Mouse (Mus musculus) spleen, postnatal 36 days (tissue): ENCODE results near the gene Sf1.
A peak's percentile ranks its signal among the peaks of the same experiment; 100 is the strongest.

Source experiments
- DNase-seq, 2 experiments: peaks; one replicate each; pipeline ENCODE4 v3.0.0; 2022; ENCODE audit warnings: low spot score in 2 of 2, mixed read lengths in 1 of 2

Sf1 gene

DNA sequence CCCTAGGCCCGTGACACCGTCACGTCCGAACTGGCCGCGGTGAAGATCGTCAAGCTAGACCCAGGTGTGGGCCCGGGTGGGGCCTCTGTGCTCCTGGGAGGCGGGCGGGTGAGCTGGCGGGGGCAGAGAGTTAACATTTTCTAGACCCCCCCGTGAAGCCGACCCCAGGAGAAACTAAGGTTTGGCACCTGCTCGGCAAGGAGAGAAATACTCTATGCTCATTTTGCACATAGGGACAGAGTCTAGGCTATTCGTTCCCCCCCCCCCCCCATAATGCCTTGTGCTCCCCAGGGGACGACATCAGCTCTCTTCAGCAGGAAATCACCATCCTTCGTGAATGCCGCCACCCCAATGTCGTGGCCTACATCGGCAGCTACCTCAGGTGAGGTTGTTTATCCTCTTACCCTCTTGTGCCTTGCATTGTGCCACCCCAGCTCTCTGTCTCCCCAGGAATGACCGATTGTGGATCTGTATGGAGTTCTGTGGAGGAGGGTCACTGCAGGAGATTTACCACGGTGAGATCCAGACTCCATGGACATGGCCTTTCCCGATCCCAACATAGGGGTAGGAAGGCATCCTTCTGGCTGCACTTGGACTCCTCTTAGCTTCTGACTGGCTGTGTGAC is 21.9 kb upstream of the Sf1 start:
- DNase-seq, result peak; percentile 48 to 65

DNA sequence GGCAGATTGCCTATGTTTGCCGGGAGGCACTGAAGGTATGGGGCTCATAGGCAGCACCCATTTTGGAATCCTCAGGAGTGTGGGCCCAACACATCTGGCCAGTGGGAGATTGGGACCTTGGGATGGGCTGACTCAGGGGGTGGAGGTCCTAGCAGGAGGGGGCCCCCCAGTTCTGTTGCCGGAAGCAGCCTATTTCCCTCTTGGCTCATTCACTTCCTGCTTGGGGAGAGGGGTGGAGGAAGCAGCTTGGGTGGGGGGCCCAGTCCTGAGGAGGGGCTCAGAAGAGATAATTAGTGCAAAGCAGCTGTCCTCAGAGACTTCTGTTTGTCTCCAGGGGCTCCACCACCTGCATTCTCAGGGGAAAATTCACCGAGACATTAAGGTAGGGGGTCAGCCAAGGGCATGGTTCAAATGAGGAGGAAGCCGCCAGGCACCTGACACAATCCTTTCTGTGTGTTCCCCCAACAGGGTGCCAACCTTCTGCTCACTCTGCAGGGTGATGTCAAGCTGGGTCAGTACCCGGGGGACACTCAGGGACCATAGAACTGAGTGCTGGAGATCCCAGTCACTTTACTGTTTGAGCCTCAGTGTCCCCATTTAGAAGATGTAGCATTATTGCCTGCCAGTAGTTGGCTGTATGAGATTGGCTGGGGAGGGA is 21.1 kb upstream of the Sf1 start:
- peak; percentile 48 to 62 for DNase-seq

DNA sequence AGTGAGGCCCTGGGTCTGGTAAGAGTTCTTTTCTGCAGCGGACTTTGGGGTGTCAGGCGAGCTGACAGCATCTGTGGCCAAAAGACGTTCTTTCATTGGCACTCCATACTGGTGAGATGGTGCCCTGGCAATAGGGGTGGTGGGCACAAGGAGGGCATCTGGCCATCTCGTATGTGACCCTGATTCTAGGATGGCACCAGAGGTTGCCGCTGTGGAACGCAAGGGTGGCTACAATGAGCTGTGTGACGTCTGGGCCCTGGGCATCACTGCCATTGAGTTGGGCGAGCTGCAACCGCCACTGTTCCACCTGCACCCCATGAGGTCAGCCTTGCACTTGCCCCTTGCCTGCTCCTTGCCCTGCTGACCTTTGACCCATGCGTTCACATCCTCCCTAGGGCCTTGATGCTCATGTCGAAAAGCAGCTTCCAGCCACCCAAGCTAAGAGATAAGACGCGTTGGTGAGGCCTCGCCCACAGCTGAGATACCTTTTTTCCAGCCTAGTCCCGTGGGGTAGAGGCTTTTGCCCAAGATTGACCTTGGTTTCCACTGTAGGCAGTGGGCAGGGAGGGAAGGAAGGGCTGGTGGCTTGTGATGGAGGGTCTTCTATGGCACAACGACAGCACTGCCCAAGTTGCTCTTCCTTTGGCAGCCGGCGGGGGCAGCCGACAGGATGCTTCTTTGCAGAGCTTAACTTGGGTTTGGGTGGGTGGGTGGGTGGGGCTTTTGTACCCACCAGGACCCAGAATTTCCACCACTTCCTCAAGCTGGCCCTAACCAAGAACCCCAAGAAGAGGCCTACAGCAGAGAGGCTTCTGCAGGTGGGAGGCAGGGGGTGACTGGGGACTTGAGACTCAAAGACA is 20.2 kb upstream of the Sf1 start:
- DNase-seq, result no peak

DNA sequence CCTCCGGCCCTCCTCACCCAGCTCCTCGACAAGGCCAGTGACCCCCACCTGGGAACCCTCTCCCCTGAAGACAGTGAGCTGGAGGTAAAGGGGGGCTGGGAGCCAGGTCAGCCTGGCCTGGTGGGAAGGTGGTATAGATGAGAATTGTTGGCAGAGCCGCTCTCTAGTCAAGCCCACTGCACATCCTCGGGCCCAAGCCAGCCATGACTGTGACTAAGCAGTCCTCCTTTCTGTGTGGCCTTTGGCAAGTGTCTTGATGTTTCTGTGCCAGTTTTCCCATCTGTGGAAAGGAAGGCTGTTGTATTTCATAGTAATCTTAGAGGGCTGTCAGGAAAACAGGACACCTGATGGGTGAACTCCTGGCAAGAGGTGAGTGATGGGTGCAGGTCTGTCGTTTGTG is 19.5 kb upstream of the Sf1 start:
- DNase-seq, result no peak

DNA sequence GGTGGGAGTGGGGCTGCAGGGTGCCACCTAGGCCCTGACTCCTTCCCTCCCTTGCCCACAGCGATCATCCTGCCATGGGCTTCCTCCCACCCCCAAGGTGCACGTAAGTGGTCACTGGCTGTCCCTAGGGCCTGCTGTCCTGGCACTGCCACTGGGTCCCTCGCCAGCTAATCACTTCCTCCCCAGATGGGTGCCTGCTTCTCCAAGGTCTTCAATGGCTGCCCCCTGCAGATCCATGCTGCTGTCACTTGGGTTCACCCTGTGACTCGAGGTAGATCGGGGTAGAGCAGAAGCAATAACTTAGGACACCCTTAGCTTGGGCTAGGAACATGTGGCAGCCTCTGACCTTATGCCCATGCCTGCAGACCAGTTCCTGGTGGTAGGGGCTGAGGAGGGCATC is 17.5 kb upstream of the Sf1 start:
- no peak for DNase-seq

DNA sequence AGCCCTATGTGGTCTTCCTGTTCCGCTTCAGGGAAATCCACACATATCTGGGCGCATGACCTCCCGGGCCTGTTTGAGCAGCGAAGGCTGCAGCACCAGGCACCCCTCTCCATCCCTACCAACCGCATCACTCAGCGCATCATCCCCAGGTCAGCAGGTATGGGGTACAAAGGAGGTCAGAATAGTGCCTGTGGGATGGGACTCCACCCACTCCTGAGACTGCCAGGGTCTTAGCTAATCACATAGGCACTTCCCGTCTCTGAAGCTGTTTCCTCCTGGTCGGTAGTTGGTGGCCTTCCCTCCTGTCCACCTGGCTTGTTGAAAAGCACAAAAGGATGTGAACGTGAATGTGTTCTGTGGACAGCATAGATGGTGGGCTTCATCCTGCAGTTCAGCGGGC is 16.8 kb upstream of the Sf1 start:
- DNase-seq, result no peak

DNA sequence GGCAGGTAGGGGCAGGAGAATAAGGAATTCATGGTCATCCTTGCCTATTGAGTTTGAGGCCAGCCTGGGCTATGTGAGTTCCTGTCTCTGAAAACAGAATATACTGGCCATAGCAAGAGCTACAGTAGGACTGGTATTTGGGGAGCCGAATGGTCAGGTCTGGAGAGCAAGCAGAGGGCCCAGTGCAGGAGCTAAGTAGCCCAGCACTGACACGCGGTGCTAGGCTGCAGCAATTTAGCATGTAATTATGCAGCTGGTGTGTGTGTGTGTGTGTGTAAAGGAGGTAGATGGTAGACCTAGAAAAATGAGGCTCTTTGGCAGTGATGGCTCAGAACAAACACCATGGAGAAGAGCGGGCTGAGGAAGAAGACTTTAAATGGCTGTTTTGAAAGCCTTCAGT is 15.9 kb upstream of the Sf1 start:
- no peak for DNase-seq

DNA sequence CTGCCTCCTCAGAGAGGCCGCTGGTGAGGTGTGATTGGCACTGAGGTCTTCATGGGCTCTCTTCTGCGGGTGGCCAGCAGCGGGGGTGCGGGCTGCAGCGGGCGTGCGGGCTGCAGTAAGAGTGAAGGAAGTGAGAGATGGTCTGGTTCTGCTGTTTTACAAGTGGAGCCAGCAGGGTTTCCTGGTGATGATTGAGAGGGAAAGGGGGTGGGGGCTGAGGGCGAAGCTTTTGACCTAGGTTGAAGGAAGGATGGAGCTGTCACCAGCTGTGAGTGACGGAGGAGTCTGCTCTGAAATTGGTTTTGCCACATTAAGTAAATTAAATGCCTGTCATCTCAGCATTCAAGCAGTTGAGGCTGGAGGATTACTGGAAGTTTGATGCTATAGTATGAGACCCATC is 14.8 kb upstream of the Sf1 start:
- no peak for DNase-seq

DNA sequence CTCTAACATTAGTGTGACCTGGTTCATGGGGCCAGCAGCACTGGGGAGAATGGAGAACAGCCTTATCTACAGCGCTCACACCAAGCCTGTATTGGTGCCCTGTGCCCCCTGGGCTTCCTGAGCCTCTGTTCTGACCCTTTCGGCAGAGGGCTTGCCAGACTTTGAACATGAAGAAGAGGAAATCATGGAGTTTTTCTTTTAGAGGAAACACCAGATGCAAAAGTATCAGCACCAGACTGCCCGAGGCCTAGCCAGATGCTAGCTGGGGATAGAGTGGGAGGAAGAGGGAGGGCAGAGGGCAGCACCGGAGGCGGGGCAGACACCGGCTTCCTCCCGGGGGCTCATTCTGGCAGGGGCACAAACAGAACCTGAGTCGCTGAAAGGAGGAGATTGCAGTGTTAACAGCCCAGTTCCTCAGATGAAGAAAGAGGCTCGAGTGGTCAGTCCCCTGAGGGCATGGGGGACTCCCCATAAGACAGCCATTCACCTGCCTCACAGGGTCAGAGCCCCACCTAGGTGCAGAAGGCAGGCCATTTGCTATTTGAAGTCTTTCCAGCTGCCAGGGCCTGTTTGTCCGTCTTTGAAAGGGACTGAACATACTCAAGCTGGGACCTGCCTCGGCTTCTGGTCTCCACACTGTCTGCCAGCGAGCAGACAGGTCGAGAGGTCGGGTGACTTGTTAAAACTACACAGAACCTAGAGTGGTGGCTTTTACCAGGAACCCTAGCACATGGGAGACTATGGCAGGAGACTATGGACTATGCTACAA is 14.1 kb upstream of the Sf1 start:
- no peak for DNase-seq

DNA sequence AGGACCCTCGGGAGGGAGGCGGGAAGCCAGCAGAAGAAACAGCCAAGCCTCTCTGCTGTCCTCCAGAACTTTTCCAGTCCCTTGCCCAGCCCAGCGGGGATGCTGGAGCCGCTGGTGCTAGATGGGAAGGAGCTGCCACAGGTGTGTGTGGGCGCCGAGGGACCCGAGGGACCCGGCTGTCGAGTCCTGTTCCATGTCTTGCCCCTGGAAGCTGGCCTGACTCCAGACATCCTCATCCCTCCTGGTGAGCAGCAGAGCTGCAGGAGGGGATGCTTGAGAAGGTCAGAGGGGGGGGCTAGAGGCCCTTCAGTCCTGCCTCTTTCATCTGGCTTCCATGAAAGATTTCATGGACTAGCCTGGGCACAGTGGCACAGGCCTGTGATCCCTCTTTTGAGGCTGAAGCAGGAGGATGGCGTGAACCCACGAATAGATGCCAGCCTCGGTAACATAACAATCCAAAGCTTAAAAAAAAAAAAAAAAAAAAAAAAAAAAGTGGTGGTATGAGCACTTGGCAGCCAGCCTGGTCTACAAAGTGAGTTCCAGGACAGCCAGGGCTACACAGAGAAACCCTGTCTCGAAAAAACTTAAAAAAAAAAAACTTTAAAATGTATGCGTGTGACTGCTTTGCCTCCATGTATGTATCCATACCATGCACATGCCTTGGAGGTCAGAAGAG is 11.9 kb upstream of the Sf1 start:
- no peak for DNase-seq

DNA sequence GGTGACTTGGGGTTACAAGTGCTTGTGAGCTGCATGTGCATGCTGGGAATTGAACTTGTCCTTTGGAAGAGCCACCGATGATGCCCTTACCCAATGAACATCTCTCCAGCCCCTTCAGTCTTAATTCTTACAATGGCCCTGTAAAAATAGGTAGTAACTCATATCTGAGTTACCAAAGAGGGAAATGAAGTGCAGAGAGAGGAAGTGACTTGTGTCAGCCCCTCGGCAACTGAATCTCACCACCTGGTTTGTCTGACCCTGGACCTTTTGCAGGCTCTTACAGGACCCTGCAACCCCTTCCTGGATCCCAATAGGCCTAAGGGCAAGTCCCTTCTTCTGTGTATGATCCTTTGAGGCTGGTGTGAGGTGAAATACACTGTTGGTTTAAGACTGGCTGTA is 11.4 kb upstream of the Sf1 start:
- no peak for DNase-seq

DNA sequence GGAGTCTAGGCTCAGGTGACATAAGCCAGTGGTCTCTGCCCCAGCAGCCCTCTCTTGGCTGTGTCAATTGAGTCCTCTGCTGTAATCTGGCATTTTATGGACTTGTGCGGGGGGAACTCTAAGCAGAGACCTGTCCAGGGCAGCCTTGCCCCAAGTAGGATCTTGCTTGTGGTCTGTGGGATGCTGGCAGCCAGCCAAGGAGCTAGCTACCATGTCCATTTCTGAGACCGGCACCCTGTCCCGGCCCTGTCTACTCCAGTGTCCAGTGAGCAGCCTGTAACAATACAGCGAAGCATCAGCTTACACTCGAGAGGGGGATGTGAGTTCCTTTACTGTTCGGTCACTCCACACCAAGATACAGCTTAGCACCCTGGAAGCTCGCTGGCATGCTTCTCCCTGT is 9.5 kb upstream of the Sf1 start:
- DNase-seq, result no peak

DNA sequence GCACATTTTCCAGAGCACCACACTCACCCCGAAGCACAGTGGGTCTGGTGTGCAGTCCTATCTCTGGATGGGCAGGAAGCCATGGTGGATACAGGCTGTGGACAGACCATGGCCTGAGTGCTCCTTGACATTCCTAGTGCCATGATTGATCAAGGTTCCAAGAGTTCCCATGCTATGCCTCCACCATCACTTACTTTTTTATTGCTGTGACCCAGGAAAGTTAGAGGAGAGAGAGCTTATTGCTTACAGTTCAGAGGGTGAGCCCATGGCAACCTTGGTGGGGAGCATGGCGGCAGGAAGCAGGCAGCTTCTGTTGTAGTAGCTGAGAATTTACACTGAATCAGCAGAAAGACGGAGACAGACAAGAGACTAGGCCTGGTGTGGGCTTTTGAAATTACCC is 2.2 kb upstream of the Sf1 start:
- DNase-seq, result no peak

DNA sequence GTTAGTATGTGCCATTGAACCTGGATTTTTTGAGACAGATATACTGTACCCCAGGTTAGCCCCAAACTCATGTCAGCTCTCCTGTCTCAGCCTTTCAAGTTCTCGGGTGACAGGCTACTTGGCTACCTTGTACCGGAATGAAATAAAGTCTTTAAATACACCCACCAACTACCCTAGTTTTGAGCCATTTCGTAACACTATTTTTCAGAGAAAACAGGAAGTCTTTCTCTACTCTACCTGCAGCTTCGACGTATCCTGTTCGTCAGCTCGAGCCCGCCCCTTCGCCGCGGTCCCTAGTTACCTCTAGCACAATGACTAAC is 439 bp upstream of the Sf1 start:
- DNase-seq, result no peak

DNA sequence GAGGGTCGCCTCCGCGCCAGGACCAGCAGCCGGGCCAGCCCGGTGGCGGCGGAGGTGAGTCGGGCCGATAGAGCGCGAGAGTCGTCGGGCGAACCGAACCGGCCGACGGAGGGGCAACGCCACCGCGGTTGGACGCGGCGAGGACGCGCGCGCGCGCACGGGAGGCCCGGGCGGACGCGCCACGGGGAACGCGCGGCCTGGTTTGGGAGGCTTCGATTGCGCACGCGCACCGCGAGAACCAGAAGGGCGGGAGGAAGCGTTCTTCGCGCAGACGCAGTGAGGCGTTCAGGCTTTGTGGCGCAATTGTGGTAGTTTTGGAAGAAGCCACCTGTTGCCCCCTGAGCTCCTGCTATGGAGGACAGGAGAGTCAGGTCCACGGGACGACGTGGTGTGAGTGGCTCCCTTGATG is 831 bp downstream of the Sf1 start:
- peak; percentile 91 to 93 for DNase-seq

DNA sequence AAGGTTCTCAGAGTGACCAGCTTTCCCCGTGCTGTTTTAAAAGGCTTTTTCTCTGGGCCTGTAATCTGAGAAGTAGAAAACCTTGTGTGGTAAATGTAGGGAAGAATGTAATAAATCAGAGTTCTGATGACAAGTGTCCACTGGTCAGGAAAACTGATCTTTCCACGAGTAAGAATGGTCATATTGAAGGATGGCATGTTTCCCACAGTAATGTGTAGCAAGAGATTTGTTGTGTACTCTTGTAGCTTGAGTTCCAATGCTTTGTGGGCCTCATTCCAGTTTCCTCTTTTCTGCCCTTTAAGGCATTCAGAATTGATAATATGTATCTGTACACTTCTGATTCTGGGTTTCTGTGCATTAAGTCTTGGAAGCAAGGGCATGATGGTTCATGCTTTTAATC is 1.4 kb downstream of the Sf1 start:
- DNase-seq, result no peak

DNA sequence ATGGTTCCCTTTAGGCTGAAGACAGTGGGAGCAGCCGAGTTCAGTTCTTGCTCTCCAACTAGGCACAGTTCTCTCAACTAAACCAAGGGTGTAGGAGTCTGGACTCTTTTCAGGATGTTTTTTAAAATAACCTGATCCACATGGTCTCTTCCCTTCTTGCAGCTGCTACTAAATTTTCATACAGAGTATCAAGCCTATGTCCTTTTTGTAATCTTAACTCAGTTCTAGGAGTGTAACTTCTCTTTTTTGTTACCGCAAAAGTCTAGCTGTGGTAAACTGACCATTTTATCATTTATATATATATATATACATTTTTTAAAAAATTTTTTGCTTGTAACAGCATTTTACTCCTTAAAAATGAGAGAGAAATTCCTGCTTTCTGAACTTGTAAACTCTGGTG is 6.7 kb downstream of the Sf1 start:
- DNase-seq, result no peak

DNA sequence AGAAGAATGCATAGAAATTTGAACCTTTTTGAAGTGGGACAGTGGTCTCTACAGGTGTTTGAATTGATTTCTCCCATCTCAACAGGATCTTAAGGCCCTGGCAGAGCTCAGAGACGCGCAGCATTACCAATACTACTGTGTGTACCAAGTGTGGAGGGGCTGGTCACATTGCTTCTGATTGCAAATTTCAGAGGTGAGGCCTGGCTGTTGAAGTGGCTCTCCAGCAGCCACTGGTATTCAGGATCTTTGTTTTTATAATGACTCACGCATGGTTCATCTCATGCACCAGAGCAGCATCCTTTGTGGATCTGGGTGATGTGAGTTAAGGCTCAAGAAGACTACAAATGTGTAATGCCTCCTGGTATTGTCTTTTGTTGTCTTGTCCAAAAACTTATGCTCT is 8.9 kb downstream of the Sf1 start:
- DNase-seq, result no peak

DNA sequence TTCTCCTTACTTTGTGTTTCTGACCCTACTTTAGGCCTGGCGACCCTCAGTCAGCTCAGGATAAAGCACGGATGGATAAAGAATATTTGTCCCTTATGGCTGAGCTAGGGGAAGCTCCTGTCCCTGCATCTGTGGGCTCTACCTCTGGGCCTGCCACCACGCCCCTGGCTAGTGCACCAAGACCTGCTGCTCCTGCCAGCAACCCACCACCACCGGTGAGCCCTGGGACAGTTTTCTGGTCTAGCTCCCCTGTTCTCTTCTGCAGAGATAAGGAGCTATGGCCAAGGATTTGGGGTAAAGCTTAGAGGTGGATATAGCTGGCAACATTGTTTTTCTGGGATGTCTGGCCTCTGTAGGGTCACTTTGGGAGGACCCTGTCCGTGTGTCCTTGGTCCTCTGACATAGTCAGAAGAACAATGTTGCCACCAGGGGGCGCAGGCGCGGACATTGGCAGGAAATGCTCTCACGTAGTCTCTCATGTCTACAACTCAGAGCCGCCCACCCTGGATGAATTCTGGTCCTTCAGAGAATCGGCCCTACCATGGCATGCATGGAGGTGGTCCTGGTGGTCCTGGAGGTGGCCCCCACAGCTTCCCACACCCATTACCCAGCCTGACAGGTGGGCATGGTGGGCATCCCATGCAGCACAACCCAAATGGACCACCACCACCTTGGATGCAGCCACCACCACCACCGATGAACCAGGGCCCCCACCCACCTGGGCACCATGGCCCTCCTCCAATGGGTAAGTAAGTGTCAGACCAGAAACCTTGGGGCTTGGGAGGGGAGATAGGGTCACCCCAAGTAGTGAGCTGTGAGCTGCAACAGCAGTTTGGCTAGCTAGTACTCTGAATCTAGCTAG is 10.3 kb downstream of the Sf1 start:
- peak; percentile 67 to 82 for DNase-seq

DNA sequence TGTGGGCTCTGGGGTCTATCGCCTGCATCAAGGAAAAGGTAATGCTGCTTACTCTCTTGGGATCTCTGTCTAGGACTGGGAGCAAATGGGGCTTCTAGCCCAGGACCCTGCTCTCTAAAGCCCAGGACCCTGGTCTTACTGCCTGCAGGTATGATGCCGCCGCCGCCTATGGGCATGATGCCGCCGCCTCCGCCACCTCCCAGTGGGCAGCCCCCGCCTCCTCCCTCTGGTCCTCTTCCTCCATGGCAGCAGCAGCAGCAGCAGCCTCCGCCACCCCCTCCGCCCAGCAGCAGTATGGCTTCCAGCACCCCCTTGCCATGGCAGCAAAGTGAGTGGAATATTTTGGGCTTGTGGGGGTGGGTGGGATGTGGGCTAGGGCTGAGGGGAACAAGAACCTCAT is 11.1 kb downstream of the Sf1 start:
- no peak for DNase-seq
